Mouse (Mus musculus) embryonic facial prominence, embryonic 13.5 days (tissue): ENCODE data around the gene Grcc10. TPM values are rescaled to one million over a fixed set of nuclear protein-coding genes. Genes with fewer than 3 reads are reported as not detected.

Experiments
- ATAC-seq: fragments of 200-750 bp; cut with Nextera tagmentation; 2 replicates; pipeline ENCODE4 v1.8.0; 2017; ENCODE audit warnings: low read depth; ENCODE audit not compliant: insufficient number of reproducible peaks, insufficient read depth, low FRiP score, low TSS enrichment
- H3K27ac ChIP-seq: fragments of 300-500 bp; sonication (generic); 2 replicates; pipeline ENCODE4 v1.5.1; 2015; ENCODE audit warnings: moderate library complexity, mild to moderate bottlenecking, inconsistent platforms
- H3K27me3 ChIP-seq: fragments of 300-500 bp; sonication (generic); 2 replicates; pipeline ENCODE4 v1.6.1; 2015; ENCODE audit warnings: mild to moderate bottlenecking, inconsistent platforms
- H3K36me3 ChIP-seq: fragments of 300-500 bp; sonication (generic); 2 replicates; pipeline ENCODE4 v1.6.1; 2015; ENCODE audit warnings: mild to moderate bottlenecking, inconsistent platforms
- H3K4me1 ChIP-seq: fragments of 300-500 bp; sonication (generic); 2 replicates; pipeline ENCODE4 v1.6.1; 2015; ENCODE audit warnings: inconsistent platforms
- H3K4me2 ChIP-seq: fragments of 300-500 bp; sonication (generic); 2 replicates; pipeline ENCODE4 v1.6.1; 2015; ENCODE audit warnings: moderate library complexity, mild to moderate bottlenecking, inconsistent platforms
- H3K4me3 ChIP-seq: fragments of 300-500 bp; sonication (generic); 2 replicates; pipeline ENCODE4 v1.5.1; 2015; ENCODE audit warnings: mild to moderate bottlenecking, inconsistent platforms
- H3K9ac ChIP-seq: fragments of 300-500 bp; sonication (generic); 2 replicates; pipeline ENCODE4 v1.6.1; 2015; ENCODE audit warnings: mild to moderate bottlenecking, inconsistent platforms
- H3K9me3 ChIP-seq: fragments of 300-500 bp; sonication (generic); 2 replicates; pipeline ENCODE4 v1.6.1; 2016; ENCODE audit warnings: inconsistent platforms
- WGBS: fragments of 180-500 bp; shearing (Covaris S2); methylation state at CpG from one replicate; pipeline ENCODE4 v1.1.7; 2015; ENCODE audit warnings: mixed read lengths; 5-methylcytosine and 5-hydroxymethylcytosine counted together
- polyA plus RNA-seq: library from polyadenylated mRNA; unstranded; fragments of >200 nt; fragmentation: Nextera tagmentation; extraction: Ambion mirVana; gene quantifications from 2 replicates; pipeline ENCODE4 v1.2.1, GENCODE M21; 2015

Grcc10 gene
- polyA plus RNA-seq, 1 experiment from 2014 or later: 487 TPM

DNA sequence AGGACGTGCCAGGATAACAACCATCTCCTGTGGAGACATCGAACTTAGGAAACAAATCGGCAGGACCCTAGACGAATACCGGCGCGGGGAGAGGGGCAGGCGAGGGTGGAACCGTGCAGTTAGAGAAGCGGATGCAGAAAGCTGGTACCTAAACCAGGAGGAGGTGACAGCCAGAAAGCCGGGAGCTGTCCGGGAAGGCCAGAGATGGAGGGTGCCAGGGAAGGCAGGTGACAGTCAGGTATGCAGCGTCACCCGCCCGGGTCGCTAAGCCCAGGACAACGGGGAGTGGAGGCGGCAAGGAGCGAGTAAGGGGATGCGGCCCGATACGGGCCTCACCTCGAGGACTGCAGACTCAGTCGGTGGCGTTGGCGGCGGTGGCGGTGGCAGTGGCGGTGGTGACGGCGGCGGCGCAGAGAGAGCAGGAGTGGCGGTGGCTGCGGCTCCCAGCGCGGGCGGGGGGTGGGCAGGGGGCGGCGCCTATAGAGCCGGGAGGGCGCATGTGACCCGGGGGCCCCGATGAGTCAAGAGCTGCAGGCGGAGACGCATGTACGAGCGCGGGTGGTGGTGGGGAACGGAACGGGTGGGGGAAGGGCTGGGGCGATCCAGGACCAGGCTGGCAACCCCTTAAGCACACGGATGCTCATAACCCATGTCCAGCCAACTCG is 28.1 kb upstream of the Grcc10 start, which contains the start of gene Eno2:
Gene Eno2 (minus strand): TSS at position 573 of the 665 bp plus-strand sequence.
- Histone ChIP-seq H3K27me3 (peaks cover 16% of the 10 kb centered on the region), H3K4me1 (peaks cover 30% of the 10 kb centered on the region)

DNA sequence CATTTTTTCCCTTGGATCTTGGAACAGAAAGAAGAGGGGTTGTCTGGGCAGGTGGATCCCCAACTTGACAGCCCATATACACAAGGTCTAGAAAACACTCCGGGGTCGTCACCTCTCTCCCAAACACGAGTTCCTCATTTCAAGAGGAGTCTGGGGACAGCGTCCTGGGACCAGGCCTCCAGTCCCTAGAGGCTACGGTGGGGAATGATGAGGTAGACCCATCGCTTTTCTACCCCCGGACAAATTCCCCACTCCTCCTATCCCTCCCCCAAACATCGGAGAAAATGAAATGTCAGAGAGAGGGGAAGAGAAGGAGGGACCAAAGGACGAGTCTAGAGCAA is 27.5 kb upstream of the Grcc10 start:
- peaks cover 30% of the 10 kb centered on the region for H3K4me1 ChIP-seq
- H3K27ac ChIP-seq: no peak overlapping the region
- H3K27me3 ChIP-seq: peaks cover 16% of the 10 kb centered on the region
- peak overlapping the region; percentile 77 for H3K9ac ChIP-seq
- H3K4me2 ChIP-seq: peak overlapping the region; percentile 92
- H3K9me3 ChIP-seq: no peaks in the 10 kb centered on the region
- peak overlapping the region; percentile 61 for H3K4me3 ChIP-seq
- no peak for ATAC-seq
- 4% methylated on average over 9 of the region's 9 CpGs for WGBS
- 0 out of 2 replicates have a peak, but pooled peaks cover 4% of the 10 kb centered on the region for H3K36me3 ChIP-seq

More for the DNA sequence above, 28.1 kb upstream of the Grcc10 start, which contains the start of gene Eno2:
- under 1% methylated on average over 53 of the region's 54 CpGs for WGBS
- 0 out of 2 replicates have a peak, but pooled peaks cover 4% of the 10 kb centered on the region for H3K36me3 ChIP-seq
- peak within 1 kb of the TSS; percentile 61 for H3K4me3 ChIP-seq
- H3K27ac ChIP-seq: no peak within 1 kb of the TSS
- H3K4me2 ChIP-seq: peak within 1 kb of the TSS; percentile 92
- ATAC-seq: peak; percentile 67; the same call in 1 of the 2 replicates
- H3K9ac ChIP-seq: peak within 1 kb of the TSS; percentile 77
- no peaks in the 10 kb centered on the region for H3K9me3 ChIP-seq

- Histone ChIP-seq H3K9me3 (no peaks in the 10 kb centered on the region), H3K4me3 (peak overlapping the region; percentile 61), H3K27me3 (peaks cover 16% of the 10 kb centered on the region), H3K9ac (peak overlapping the region; percentile 77), H3K4me1 (peaks cover 30% of the 10 kb centered on the region), H3K27ac (no peak overlapping the region), H3K36me3 (0 out of 2 replicates have a peak, but pooled peaks cover 4% of the 10 kb centered on the region), H3K4me2 (peak overlapping the region; percentile 92)
- no peak for ATAC-seq
- 22% methylated on average over 19 of the region's 19 CpGs for WGBS
Observed at GRCm38 (mm10) chr6:124767920-124768703, 26.9 kb upstream of the Grcc10 start.

DNA sequence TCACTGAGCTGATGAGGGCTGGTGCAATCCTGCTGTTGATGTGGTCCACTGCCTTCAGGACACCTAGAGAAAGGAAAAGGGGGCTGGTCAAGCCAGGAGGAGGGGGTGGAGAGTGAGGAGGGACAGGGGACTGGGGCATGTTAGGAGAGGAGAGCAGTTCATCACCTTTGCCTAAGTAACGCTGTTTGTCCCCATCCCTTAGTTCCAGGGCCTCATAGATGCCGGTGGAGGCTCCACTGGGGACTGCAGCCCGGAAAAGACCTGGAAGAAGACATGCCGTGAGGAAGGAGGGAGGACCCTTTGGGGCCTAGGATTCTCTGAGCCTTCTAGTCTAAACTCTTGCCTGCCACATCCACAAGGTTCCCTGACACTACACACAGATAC is 26.4 kb upstream of the Grcc10 start:
- ATAC-seq: no peak
- 33% methylated on average over 4 of the region's 4 CpGs for WGBS
- peaks cover 30% of the 10 kb centered on the region for H3K4me1 ChIP-seq
- no peaks in the 10 kb centered on the region for H3K9me3 ChIP-seq
- H3K4me2 ChIP-seq: peak overlapping the region; percentile 92
- H3K9ac ChIP-seq: peak overlapping the region; percentile 36; the same call in 1 of the 2 replicates
- H3K4me3 ChIP-seq: no peak overlapping the region; the same call in 1 of the 2 replicates
- 0 out of 2 replicates have a peak, but pooled peaks cover 4% of the 10 kb centered on the region for H3K36me3 ChIP-seq
- H3K27ac ChIP-seq: no peak overlapping the region
- peaks cover 16% of the 10 kb centered on the region for H3K27me3 ChIP-seq

- H3K4me1 ChIP-seq: peaks cover 30% of the 10 kb centered on the region
- H3K27ac ChIP-seq: no peak overlapping the region
- WGBS: 77% methylated on average over 7 of the region's 7 CpGs
- no peak overlapping the region for H3K4me3 ChIP-seq
- H3K27me3 ChIP-seq: peaks cover 16% of the 10 kb centered on the region
- no peak overlapping the region for H3K4me2 ChIP-seq
- H3K9me3 ChIP-seq: no peaks in the 10 kb centered on the region
- ATAC-seq: no peak
- H3K9ac ChIP-seq: no peak overlapping the region
- 0 out of 2 replicates have a peak, but pooled peaks cover 4% of the 10 kb centered on the region for H3K36me3 ChIP-seq
Observed at GRCm38 (mm10) chr6:124765951-124766350, 24.8 kb upstream of the Grcc10 start.

- Histone ChIP-seq H3K27ac (peak overlapping the region; percentile 99), H3K4me3 (peak overlapping the region; percentile 76; the same call in 1 of the 2 replicates), H3K27me3 (no peaks in the 10 kb centered on the region), H3K4me2 (peak overlapping the region; percentile 68), H3K9me3 (no peaks in the 10 kb centered on the region), H3K4me1 (peaks cover 35% of the 10 kb centered on the region), H3K36me3 (no peaks in the 10 kb centered on the region), H3K9ac (peak overlapping the region; percentile 97; the same call in 1 of the 2 replicates)
- ATAC-seq: no peak
- WGBS: 3% methylated on average over 5 of the region's 5 CpGs
Observed at GRCm38 (mm10) chr6:124759259-124759658, 18.1 kb upstream of the Grcc10 start.

- Histone ChIP-seq H3K9ac (peak overlapping the region; percentile 97; the same call in 1 of the 2 replicates), H3K4me1 (peaks cover 39% of the 10 kb centered on the region), H3K27me3 (no peaks in the 10 kb centered on the region), H3K36me3 (no peaks in the 10 kb centered on the region), H3K4me3 (peak overlapping the region; percentile 76), H3K9me3 (no peaks in the 10 kb centered on the region), H3K27ac (peak overlapping the region; percentile 99), H3K4me2 (peak overlapping the region; percentile 68)
- 37% methylated on average over 2 of the region's 2 CpGs for WGBS
- ATAC-seq: no peak
Observed at GRCm38 (mm10) chr6:124758849-124759232, 17.7 kb upstream of the Grcc10 start.

- Histone ChIP-seq H3K9ac (peak overlapping the region; percentile 97), H3K4me1 (peaks cover 46% of the 10 kb centered on the region), H3K27me3 (no peaks in the 10 kb centered on the region), H3K4me3 (peak overlapping the region; percentile 76), H3K4me2 (peak overlapping the region; percentile 68), H3K9me3 (no peaks in the 10 kb centered on the region), H3K36me3 (0 out of 2 replicates have a peak, but pooled peaks cover 3% of the 10 kb centered on the region), H3K27ac (peak overlapping the region; percentile 99)
- ATAC-seq: no peak
- WGBS: 27% methylated on average over 5 of the region's 5 CpGs
Observed at GRCm38 (mm10) chr6:124757909-124758848, 17.0 kb upstream of the Grcc10 start.

DNA sequence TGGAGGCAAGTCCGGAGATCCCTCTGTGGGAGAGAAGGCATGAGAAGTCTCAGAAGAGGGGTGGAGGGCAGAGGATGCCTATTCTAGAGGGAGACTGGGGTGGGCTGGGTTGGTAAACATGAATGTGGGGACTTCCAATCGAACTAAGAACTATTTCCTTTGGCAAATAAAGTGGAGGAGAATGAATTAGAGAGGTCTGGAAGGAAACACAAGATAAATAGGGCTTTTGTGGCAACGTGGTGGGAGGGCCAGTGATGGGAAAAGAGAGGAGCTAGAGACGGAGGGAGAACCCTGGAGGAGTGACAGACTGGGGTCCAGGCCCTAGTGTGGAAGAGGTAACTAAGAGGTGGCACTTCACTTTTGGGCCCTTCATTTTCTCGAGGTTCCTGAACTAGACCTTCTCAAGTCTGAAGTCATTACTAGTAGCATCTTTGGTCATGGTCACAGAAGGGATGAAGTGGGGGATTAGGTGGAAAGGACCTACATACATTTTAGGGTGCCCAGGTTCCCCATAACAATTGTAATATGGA is 16.2 kb upstream of the Grcc10 start:
- Histone ChIP-seq H3K9me3 (no peaks in the 10 kb centered on the region), H3K4me1 (peaks cover 52% of the 10 kb centered on the region), H3K27me3 (no peaks in the 10 kb centered on the region), H3K9ac (peak overlapping the region; percentile 97), H3K27ac (peak overlapping the region; percentile 99), H3K36me3 (peaks cover 9% of the 10 kb centered on the region; the same call in 1 of the 2 replicates), H3K4me3 (peak overlapping the region; percentile 76), H3K4me2 (peak overlapping the region; percentile 68)
- ATAC-seq: no peak
- 1% methylated on average over 5 of the region's 5 CpGs for WGBS

DNA sequence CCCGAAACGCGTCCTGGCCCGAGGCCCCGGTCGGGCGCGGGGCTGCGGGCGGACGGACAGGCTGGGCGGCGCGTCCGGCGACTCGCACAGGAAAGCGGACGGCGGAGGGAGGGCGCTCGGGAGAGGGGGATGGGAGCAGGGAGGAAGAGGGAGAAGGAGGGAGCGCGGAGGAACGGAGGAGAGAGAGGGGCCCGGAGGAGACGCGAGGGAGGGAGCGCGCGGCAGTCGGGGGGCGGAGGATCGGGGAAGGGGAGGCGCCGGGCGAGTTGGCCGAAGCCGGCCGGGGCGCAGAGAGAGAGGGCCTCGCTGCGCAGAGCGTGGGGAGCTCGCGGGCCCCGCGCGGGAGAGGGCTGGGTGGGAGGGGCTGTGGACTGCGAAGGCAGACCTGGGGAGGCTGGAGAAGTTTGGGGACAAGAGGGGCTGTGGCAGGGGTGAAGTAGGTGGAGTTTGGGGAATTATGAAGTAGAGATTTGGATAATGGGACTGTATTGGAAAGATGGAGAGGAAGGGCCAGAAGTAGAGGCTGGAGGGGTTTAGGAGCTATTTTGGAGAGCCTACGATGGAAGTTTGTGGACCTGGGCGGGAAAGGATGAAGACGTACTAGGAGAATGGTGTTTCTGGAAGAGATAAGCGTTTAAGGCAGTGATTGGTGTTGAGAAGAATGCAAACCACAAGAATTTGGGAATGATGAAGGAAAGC is 15.6 kb upstream of the Grcc10 start:
- Histone ChIP-seq H3K4me2 (peak overlapping the region; percentile 68), H3K9ac (peak overlapping the region; percentile 97), H3K27me3 (no peaks in the 10 kb centered on the region), H3K9me3 (no peaks in the 10 kb centered on the region), H3K4me3 (peak overlapping the region; percentile 76), H3K4me1 (peaks cover 52% of the 10 kb centered on the region), H3K36me3 (peaks cover 14% of the 10 kb centered on the region; the same call in 1 of the 2 replicates), H3K27ac (peak overlapping the region; percentile 99)
- WGBS: under 1% methylated on average over 51 of the region's 54 CpGs
- ATAC-seq: peak; percentile 70
